7 mouse cellular contexts compared by ENCODE assay signal in genomic region chr4:140960781-140961466, GRCm38 (mm10). TPM values are rescaled to one million over a fixed set of nuclear protein-coding genes. Genes with fewer than 3 reads are reported as not detected.
DNase-seq lines count a peak whose midpoint lies in the region; ATAC-seq lines count a peak whose summit lies in the region.

Gene Sdhb, plus strand, starts transcription at chr4:140961203.

- 2% methylated on average over 37 of the region's 37 CpGs for WGBS in intestine, embryonic 15.5 days
- 5% methylated on average over 37 of the region's 37 CpGs for WGBS in midbrain, embryonic 10.5 days

- peak; percentile 98 for DNase-seq in adrenal gland, adult 2 months
- peak; percentile 96 for DNase-seq in embryo, embryonic 11.5 days (ENCODE audit: low read depth, low spot score)
- peak; percentile 91 to 96 for DNase-seq in gastrocnemius, postnatal 36 days
- peak; percentile 96 to 99 for DNase-seq in left cerebral cortex, postnatal 25 days (ENCODE audit: low spot score in 2 of 2)
- DNase-seq in midbrain, embryonic 10.5 days (ENCODE audit: low spot score), result peak; percentile 98
- DNase-seq in right cerebral cortex, postnatal 4 days, result peak; percentile 91

- peak within 1 kb of the TSS; percentile 77 for H3K27ac ChIP-seq in intestine, embryonic 15.5 days
- H3K27ac ChIP-seq in midbrain, embryonic 10.5 days (replicated peaks), result peak within 1 kb of the TSS; percentile 95

- peak within 1 kb of the TSS; percentile 86 for H3K9ac ChIP-seq in intestine, embryonic 15.5 days

- H3K27me3 ChIP-seq in intestine, embryonic 15.5 days (replicated peaks), result no peaks in the 10 kb centered on the region
- H3K27me3 ChIP-seq in midbrain, embryonic 10.5 days (ENCODE audit: low read depth, poor library complexity, severe bottlenecking), result peaks cover 4% of the 10 kb centered on the region; the same call in 1 of the 2 replicates

- H3K4me1 ChIP-seq in intestine, embryonic 15.5 days (replicated peaks), result peaks cover 26% of the 10 kb centered on the region
- H3K4me1 ChIP-seq in midbrain, embryonic 10.5 days, result peaks cover 57% of the 10 kb centered on the region

- H3K36me3 ChIP-seq in intestine, embryonic 15.5 days, result no peaks in the 10 kb centered on the region
- peaks cover 5% of the 10 kb centered on the region for H3K36me3 ChIP-seq in midbrain, embryonic 10.5 days

- H3K4me2 ChIP-seq in intestine, embryonic 15.5 days (replicated peaks), result peak within 1 kb of the TSS; percentile 89

- peak; percentile 97 for ATAC-seq in intestine, embryonic 15.5 days

- H3K9me3 ChIP-seq in intestine, embryonic 15.5 days, result no peaks in the 10 kb centered on the region
- no peaks in the 10 kb centered on the region for H3K9me3 ChIP-seq in midbrain, embryonic 10.5 days (replicated peaks)

- H3K4me3 ChIP-seq in intestine, embryonic 15.5 days (replicated peaks), result peak within 1 kb of the TSS; percentile 79
- peak within 1 kb of the TSS; percentile 73 for H3K4me3 ChIP-seq in midbrain, embryonic 10.5 days

- intact Hi-C loops in gastrocnemius, postnatal 36 days (cut with DNase I), result no loop called here
- intact Hi-C loops in left cerebral cortex, postnatal 25 days (cut with DNase I), result loop anchor here (5.0 kb wide), 1 partner anchor 259 kb away; the partner anchor contains the start of gene Rcc2

RNA-seq across cellular contexts. Expression of gene Sdhb, which starts in this region (rescaled TPM):
- 100 to 1,000 TPM; 462 to 500 TPM for total RNA-seq in adrenal gland, adult 2 months (2021)
- polyA plus RNA-seq in adrenal gland, adult 2 months (2012; rRNA removed), result 334 and 363 TPM in 2 replicates
- 100 to 1,000 TPM; 568 to 650 TPM for total RNA-seq in gastrocnemius, postnatal 36 days (2021)
- 539 and 577 TPM in 2 replicates for polyA plus RNA-seq in intestine, embryonic 15.5 days (2015; fragmentation: Nextera tagmentation; extraction: Ambion mirVana)
- 100 to 1,000 TPM; 187 to 191 TPM for total RNA-seq in left cerebral cortex, postnatal 25 days (2021)
- polyA plus RNA-seq in midbrain, embryonic 10.5 days (2016; fragmentation: Nextera tagmentation; extraction: Ambion mirVana), result 429 and 455 TPM in 2 replicates

Comparison
In these comparisons a context has a peak if more than half of its experiments do, and no peak if none do; other contexts are left out.
1. Peak in every context shown above with its lines: DNase-seq, ATAC-seq, H3K4me3 ChIP-seq and H3K27ac ChIP-seq.